Mouse (Mus musculus) cerebellum, adult (tissue): ENCODE data around the gene Rab3il1.
"Not testable (repeated sequence)": the region's sequence is repeated elsewhere in the genome, so short reads cannot be mapped to it uniquely, and the experiment has no call there.

Experiments used
- ATAC-seq: cut with Nextera tagmentation; 2 replicates; pipeline ENCODE4 v1.9.2; 2017; ENCODE audit warnings: mild to moderate bottlenecking, moderate library complexity, mixed read lengths; ENCODE audit not compliant: insufficient number of reproducible peaks, low FRiP score, low TSS enrichment

The Rab3il1 gene

DNA sequence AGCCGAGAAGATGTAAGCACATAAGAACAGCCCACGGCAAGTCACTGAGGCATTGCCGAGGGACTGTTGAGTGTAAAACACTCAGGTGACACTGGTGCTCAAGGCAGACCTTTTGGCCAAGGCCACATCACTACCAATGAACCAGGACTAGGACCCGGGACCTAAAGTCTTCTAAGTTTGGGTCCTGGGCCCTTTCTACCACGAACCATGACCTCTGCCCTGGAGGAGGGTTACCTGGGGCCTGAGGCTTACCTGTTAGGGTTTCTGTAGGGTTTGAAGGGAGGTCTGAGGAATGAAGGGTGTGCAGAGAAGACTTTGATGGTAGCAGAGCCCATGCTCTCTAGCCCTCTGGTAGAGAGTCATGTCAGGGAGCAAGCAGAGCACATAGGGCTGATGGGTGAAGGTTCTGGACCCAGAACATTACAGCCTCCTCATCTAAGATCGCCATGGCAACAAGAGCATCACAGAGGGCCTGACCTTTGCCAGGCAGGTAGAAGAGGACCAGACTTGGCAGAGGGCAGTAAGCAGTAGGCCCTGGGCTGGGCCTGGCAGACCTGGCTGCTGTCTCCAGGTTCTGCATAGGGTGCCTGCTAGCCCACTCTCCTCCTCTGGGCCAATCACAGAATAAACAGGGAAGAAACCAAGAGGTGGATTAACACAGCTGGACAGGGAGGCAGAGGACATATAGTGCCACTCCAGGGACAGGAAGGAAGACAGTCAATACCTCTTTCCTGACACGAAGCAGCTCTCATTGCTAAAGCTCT, at the start of gene Rab3il1, which contains the start of gene Best1:
Rab3il1 (plus strand) TSS at position 464 of the 764 bp plus-strand sequence.
Best1 (minus strand) TSS at position 428 of the 764 bp plus-strand sequence.
- ATAC-seq = no peak

DNA sequence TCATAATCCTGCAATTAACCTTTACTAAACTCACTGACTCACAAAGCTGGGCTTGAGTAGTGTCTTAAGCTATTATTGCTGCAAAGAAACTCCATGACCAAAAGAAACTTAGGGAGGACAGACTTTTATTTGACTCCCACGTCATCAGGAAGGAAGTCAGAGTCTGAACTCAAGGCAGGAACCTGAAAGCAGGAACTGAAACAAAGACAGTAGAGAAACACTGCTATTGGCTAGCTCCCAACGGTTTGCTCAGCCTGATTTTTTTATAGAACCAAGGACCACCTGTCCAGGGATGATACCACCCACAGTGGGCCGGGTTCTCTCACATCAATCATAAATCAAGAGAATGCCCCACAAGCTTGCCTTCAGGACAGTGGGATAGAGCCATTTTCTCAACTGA, 49.1 kb upstream of the Rab3il1 start:
- no peak for ATAC-seq

DNA sequence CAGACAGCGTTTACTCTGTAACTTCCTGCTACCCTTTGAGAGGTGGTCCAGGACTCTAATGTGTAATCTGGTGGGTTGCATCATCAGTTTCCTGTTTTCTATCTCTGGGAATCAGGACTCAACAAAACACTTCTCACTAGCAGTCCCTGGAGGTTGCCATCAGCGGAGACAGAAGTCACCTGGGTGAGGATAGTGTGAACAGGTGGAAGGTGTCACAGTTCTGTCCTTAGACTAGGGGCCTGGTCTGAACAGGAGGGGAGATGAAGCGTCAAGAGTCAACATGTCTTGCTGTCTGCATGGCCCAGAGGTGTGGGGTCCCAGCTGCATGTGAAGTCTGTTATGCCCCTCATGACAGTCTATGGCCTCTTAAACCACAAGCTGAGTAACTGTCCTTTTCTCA, 48.6 kb upstream of the Rab3il1 start:
- no peak for ATAC-seq

DNA sequence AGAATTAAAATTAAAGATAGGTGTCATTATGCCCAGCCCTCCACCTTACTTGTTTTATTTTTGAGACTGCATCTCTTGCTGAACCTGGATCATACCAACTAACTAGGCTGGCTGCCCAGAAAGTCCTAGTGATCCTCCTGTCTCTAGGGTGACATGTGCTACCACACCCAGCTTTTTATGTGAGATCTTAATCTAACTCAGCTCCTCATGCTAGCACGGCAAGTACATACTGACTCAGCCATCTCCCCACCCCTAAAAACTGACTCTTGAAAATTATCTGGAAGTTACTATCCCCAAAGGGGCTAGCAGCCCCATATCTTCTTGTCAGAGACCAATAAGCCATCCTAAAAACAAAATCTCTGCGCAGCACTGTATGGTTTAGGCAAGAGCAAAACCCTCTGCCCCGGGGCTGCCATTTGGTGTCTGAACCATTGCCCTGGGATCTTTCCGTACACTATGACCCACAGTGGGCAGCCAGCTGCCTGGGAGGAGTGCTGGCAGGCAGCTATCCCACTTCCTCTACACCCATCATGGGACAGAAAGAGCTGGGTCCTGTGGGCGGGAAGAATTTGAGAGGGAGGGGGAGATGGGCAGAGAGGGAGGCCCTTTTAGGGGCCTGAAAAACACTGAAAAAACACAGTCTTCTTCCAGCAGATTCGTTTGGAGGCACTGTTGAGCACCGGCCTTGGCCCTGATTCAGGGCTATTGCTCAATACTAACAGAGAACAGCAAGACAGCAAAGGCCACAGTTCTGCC, 47.2 kb upstream of the Rab3il1 start:
- no peak for ATAC-seq

DNA sequence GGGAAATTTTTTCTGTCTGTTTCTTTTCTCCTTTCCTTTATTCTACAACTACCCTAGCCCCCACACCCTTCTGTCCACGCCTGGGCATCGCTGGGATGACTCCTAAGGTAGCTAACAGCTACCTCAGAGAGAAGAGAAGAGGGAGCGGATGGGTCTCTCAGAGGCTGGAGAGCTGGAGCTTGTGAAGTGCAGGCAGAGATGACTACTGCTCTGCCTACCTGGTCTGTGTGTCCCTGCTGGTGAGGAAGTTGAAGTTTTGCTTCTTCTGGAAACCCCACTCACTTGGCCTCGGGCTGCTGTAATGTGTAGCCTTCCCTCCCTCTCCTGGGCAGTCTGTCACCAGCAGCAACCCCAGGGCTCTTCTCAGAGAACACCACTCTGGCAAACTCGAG, 46.7 kb upstream of the Rab3il1 start:
- no peak for ATAC-seq

DNA sequence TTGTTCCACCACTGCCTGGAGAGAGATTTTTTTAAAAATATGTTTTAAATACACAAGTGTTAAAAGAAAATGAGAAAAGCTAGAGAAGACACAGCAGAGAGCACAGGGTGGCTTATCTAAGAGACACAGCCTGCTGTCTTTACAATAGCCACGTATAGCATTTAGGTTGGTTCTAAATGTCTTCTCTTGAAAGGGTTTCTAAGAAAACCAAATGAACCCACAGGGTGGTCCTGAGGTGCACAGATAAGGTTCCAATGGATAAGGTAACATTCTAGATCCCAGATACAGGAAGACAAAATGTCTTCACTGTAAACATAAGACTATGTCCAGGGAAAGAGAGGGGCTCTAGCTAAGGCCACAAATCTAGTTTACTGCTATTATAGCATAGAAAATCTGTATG, 46.0 kb upstream of the Rab3il1 start:
- no peak for ATAC-seq

DNA sequence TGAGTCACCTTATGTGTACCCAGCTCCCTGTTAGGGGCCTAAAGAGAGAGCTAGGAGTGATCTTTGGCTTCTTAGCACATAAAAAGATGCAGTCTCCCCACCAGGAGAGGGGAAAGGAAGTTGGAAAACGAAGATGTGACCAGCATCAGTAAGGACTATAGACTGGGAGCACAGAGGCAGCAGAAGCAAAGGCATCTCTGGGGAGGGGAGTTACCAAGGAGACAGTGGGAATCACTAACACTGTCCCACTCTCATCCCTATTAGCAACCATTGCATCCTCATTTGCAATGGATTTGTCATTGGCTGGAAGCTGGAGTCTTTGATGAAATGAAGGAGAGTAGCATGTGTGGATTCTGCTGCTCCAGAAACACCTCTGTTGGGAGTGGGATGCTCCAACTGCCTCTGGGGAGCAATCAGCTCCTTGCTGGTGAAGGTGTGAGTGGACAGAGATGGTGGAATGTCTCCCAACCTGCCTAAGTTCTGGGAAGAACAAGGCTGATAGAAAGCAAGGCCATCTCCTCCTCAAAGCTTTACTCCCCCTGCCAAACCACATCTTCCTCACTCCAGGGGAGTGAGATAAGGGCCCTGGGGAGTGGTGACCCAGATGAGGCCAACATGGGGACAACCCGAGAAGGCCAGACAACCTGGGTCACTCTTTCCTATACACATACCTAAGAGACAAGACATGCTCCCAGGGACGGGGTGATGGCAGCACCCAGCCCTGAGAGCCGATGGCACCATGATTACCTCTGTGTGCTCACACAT, 44.7 kb upstream of the Rab3il1 start:
- ATAC-seq = no peak

GRCm38 (mm10) chr19:9957965-9958364, 43.5 kb upstream of the Rab3il1 start:
- no peak for ATAC-seq

- no peak for ATAC-seq
Measured at GRCm38 (mm10) chr19:9960769-9961168, 40.7 kb upstream of the Rab3il1 start.

- no peak for ATAC-seq
Measured at GRCm38 (mm10) chr19:9964205-9964916, 37.1 kb upstream of the Rab3il1 start.

DNA sequence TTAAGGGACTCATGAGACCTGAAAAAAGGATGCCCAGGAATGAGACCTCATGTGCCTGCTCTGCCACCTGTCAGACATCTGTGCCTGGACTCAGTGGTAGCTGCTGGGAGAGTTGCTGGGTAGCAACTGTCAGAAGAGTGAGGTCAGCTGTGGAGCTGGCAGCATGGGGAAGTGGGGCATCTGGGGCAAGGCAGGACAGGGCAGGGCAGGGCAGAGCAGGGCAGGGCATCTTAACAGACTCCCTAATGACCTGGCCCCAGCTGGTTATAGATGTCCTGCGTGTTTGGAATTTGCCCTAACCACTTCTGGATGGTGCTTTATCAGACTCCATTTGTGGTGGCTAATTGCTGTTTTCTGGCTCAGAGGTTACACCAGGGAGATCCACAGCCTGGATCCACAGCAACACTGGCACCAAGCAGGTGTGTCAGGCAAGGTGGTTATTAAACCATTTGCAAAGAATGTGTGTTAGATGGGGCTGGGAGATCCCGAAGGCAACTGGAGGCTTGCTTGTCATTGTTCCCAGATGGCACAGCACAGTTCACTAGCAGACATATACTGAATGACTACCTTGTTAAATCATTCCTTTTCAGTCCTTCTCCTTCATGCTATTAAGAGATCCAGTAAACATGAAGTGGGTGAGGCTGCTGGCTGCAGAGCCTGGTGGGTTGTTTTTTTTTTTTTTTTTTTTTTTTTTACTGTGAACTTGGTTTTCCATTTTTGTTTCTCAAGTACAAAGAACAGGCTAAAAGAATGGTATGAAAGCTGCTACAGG, 35.2 kb upstream of the Rab3il1 start:
- ATAC-seq = no peak

DNA sequence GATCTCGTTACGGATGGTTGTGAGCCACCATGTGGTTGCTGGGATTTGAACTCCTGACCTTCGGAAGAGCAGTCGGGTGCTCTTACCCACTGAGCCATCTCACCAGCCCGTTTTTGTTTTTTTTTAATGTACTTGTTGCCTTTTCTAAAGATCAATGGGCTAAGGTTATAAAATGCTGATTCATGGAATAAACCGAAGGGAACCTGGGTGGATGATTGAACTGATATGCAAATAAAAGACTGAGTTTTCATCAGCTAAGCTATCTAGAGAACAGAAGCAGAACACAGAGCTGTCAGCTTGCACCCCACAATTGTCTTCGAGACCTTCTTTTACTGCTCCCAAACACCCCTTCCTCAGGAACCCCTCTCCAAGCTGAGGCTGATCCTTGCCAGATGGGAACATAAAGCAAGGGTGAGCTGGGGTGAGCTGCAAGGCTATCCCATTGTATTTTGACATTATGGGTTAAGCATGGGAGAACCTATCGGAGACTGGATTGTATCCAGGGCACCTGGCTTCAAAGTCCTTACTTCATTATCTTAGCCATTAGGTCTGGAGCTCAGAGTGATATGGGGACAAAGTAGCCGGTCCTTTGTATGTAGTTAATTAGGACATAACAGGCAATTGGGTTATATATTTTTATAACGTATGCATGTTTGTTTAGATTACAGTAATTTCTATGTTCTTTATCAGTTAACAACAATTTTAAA, 33.2 kb upstream of the Rab3il1 start:
- no peak for ATAC-seq

- ATAC-seq = not testable (repeated sequence)
Measured at GRCm38 (mm10) chr19:9974853-9975252, 26.6 kb upstream of the Rab3il1 start.

- no peak for ATAC-seq
Measured at GRCm38 (mm10) chr19:9977085-9977484, 24.4 kb upstream of the Rab3il1 start.

- no peak for ATAC-seq
Measured at GRCm38 (mm10) chr19:9978431-9978951, 23.0 kb upstream of the Rab3il1 start.

DNA sequence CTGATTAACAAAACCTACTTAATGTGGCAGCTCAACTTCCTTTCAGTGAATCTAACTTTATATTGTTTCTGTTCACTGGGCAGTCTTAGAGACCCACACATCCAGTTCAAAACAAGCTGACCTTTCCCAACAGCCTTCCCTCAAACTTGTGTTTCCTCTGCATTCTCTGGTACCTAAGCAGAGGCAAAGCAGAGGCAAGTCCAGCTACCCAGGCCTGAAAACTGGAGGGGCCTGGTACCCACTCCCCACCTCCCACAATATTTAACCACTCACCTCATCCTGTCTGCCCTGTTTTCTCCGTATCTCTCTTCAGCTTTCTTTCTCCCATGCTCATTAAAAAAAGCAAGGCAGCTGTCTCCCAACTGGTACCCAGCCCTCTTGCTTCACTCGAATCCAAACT, 22.3 kb upstream of the Rab3il1 start:
- ATAC-seq = no peak

DNA sequence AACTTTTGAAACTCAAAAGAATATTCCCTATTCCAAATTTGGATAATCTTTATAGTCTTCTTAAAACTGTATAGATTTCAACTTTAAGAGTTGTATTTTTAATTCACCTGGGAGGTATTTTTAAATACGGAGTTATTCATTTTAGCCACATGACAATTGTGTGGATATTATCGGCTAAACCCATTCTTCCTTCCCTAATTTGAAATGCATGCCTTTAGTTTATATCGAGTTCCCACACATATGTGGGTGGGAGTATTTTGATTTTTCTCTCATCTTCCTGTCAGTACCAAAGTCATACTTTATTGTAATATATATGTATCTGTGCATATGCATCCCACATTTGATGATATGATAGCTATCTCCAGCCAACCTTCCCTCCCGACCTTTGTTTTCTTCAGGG, 21.2 kb upstream of the Rab3il1 start, which contains the start of gene Fth1:
Fth1 (plus strand) TSS at position 341 of the 400 bp plus-strand sequence.
- ATAC-seq = no peak

- no peak for ATAC-seq
Measured at GRCm38 (mm10) chr19:9981621-9982020, 19.8 kb upstream of the Rab3il1 start.
